Mouse (Mus musculus) hindbrain, embryonic 10.5 days (tissue): ENCODE measurements around the gene Coq10b. TPM values are rescaled to one million over a fixed set of nuclear protein-coding genes. Genes with fewer than 3 reads are reported as not detected.
"Not testable (repeated sequence)": the region's sequence is repeated elsewhere in the genome, so short reads cannot be mapped to it uniquely, and the experiment has no call there.

Experiments used
- DNase-seq: peaks from one replicate; pipeline ENCODE4 v3.0.0-alpha.2; 2017; ENCODE audit warnings: low spot score
- H3K27ac ChIP-seq: fragments of 300-500 bp; sonication (generic); 2 replicates; pipeline ENCODE4 v1.5.1; 2016; ENCODE audit warnings: mild to moderate bottlenecking, moderate library complexity
- H3K27me3 ChIP-seq: fragments of 300-500 bp; sonication (generic); 2 replicates; pipeline ENCODE4 v1.6.1; 2016; ENCODE audit warnings: mild to moderate bottlenecking; ENCODE audit not compliant: poor library complexity, insufficient read depth, severe bottlenecking
- H3K36me3 ChIP-seq: fragments of 300-500 bp; sonication (generic); 2 replicates; pipeline ENCODE4 v1.6.1; 2016; ENCODE audit warnings: mild to moderate bottlenecking, moderate library complexity
- H3K4me1 ChIP-seq: fragments of 300-500 bp; sonication (generic); replicated peaks from 2 replicates; pipeline ENCODE4 v1.6.1; 2016; ENCODE audit warnings: mild to moderate bottlenecking
- H3K4me3 ChIP-seq: fragments of 300-500 bp; sonication (generic); 2 replicates; pipeline ENCODE4 v1.5.1; 2016; ENCODE audit warnings: mild to moderate bottlenecking, moderate library complexity
- H3K9me3 ChIP-seq: fragments of 300-500 bp; sonication (generic); 2 replicates; pipeline ENCODE4 v1.6.1; 2016; ENCODE audit warnings: mild to moderate bottlenecking, moderate library complexity
- WGBS: fragments of 180-500 bp; shearing (Covaris S2); methylation state at CpG from one replicate; pipeline ENCODE4 v1.1.7; 2016; 5-methylcytosine and 5-hydroxymethylcytosine counted together
- polyA plus RNA-seq: library from polyadenylated mRNA; unstranded; fragments of >200 nt; fragmentation: Nextera tagmentation; extraction: Ambion mirVana; gene quantifications from 2 replicates; pipeline ENCODE4 v1.2.1, GENCODE M21; 2016

The Coq10b gene
- polyA plus RNA-seq, 1 experiment from 2014 or later, result 29.3 TPM

DNA sequence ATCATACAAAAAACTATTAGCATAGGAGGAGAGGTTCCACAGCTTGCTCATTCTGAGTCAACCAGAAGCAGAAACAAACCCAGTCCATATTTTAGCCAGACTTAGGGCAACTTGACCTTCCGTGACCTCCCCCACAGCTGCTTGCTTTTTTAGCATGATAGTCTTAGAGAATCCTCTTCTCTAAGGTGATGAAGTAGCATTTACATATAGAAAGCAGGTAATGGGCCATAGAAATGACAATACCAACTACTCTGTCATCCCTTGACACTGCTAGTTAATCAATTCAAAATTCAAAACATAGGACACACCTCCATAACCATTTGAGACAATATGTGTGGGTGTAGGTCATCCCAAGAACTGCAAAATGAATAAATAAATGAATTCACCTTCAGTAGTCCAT is 12.6 kb upstream of the Coq10b start:
- 88% methylated on average over 1 of the region's 1 CpGs for WGBS
- H3K27me3 ChIP-seq, result no peaks in the 10 kb centered on the region
- H3K4me3 ChIP-seq, result no peak overlapping the region
- no peaks in the 10 kb centered on the region for H3K4me1 ChIP-seq
- no peak for DNase-seq
- H3K27ac ChIP-seq, result no peak overlapping the region
- peaks cover 18% of the 10 kb centered on the region; the same call in 1 of the 2 replicates for H3K9me3 ChIP-seq
- H3K36me3 ChIP-seq, result no peaks in the 10 kb centered on the region

DNA sequence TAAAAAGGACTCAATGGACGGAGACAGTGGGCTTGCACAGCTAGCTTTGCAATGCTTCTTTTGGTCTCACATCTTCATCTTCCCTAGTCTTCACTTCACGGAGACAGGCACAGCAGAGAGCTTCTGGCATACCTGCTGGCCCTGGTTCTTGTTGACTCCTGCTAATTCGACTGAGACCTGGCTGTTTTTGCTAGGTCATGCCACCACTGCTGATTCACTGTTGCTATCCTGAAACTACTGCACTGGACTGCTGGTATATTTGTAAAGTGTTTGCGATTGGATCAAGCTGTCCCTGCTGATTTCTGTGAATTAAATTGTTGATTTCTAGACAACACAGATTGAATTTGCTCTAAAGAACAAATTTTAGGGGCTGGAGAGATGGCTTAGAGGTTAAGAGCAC is 10.9 kb upstream of the Coq10b start:
- no peaks in the 10 kb centered on the region for H3K27me3 ChIP-seq
- no peak overlapping the region for H3K27ac ChIP-seq
- H3K4me1 ChIP-seq, result no peaks in the 10 kb centered on the region
- H3K9me3 ChIP-seq, result peaks cover 18% of the 10 kb centered on the region; the same call in 1 of the 2 replicates
- DNase-seq, result no peak
- no peak overlapping the region for H3K4me3 ChIP-seq
- H3K36me3 ChIP-seq, result no peaks in the 10 kb centered on the region
- WGBS, result 89% methylated on average over 4 of the region's 4 CpGs

DNA sequence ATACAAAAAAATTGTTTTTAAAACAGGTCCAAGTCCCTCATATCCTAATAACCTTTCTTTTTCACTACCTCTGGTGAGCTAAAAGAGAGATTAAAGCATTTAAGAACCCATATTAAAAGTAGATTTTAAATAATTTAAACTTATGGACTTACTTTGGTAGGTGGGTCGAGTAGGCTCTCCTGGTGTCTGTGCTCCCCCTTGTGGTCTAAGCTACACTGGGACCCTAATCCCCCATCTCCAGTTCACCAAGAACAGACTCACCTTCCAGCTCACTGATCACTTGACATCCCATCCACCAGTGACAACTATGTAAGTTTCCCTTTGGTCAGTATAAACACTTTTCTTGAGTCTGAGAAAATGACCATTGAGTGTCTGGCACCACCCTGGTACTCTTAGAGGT is 10.3 kb upstream of the Coq10b start:
- 68% methylated on average over 1 of the region's 1 CpGs for WGBS
- H3K4me3 ChIP-seq, result no peak overlapping the region

DNA sequence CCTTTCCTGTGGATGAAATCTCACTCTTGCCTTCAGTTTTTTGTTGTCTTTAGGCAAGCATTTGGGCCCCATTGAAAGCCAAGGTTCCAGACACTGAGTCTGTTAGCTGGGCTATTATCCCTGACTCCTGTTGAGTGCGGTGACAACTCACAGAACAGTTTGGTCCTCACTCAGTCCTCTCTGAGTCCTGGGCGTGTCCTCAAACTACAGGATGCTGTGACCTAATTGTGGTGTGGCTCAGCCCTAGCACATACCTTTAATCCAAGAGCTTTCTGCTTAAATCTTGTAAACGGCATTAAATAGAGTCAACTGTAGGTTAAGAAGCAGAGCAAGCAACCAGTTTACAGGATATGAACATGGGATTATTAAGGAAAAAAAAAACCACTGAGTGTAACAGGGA is 9.4 kb upstream of the Coq10b start:
- WGBS, result 81% methylated on average over 3 of the region's 3 CpGs
- Histone ChIP-seq H3K9me3 (peaks cover 18% of the 10 kb centered on the region; the same call in 1 of the 2 replicates), H3K36me3 (no peaks in the 10 kb centered on the region), H3K4me3 (no peak overlapping the region), H3K27me3 (no peaks in the 10 kb centered on the region), H3K27ac (no peak overlapping the region), H3K4me1 (no peaks in the 10 kb centered on the region)
- DNase-seq, result no peak

More for the DNA sequence above, 10.3 kb upstream of the Coq10b start:
- peaks cover 18% of the 10 kb centered on the region; the same call in 1 of the 2 replicates for H3K9me3 ChIP-seq
- H3K4me1 ChIP-seq, result no peaks in the 10 kb centered on the region
- no peaks in the 10 kb centered on the region for H3K36me3 ChIP-seq
- DNase-seq, result no peak
- no peak overlapping the region for H3K27ac ChIP-seq
- H3K27me3 ChIP-seq, result no peaks in the 10 kb centered on the region

DNA sequence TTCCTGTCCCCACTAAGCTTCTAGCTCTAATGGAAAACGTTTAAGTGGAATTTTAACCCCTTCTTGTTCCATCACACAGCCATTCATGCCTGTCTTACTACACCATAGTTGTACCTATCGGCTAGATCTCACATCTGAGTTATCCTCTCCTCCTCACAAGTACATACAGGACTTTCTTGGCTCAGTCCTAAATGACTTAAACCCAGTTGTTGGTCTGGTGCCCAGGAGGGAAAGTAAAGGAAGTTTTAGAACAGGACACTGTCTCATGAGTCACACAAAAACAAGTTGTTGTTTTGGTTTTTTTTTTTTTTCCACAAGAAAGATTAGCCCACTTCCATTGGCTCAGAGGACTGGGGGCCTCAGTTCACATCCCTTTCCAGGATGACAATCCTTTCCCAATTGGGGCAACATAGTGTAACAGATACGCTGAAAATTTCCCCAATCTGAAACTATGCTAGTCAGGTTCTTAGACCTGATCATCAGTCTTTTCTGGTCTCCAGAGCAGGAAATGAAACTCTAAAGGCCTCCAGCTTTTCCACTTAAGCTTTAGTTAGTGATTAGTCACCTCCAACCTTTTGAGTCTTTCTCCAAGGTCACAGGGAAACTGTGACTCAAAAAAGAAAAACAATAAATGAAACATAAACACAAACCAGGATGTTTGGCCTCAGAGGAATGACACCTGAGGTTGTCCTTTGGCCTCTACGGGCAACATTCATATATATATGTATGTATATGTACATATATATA is 3.6 kb upstream of the Coq10b start:
- Histone ChIP-seq H3K36me3 (no peaks in the 10 kb centered on the region), H3K4me3 (no peak overlapping the region)
- 67% methylated on average over 4 of the region's 4 CpGs for WGBS

DNA sequence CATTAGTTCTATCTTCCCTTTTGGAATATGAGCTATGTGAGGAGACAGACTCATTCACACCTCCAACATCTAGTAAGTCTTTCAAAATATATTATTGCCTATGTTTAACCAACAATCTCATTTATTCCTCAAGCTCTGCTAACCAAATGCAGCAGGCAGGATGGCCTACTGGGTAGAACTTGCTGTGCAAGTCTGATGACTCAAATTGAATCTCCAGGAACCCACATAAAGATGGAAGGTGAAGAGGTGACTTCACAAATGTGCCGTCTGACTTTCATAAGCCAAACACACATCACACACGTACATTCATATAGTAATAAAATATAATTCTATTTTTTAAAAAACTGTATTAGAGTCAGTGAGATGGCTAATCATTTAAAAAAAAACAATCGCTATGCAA is 899 bp upstream of the Coq10b start:
- Histone ChIP-seq H3K36me3 (peaks cover 13% of the 10 kb centered on the region), H3K27me3 (peaks cover 5% of the 10 kb centered on the region; the same call in 1 of the 2 replicates), H3K4me3 (peak overlapping the region; percentile 87), H3K9me3 (no peaks in the 10 kb centered on the region), H3K27ac (no peak overlapping the region), H3K4me1 (peaks cover 19% of the 10 kb centered on the region)
- WGBS, result 78% methylated on average over 3 of the region's 3 CpGs
- DNase-seq, result no peak

More for the DNA sequence above, 3.6 kb upstream of the Coq10b start:
- Histone ChIP-seq H3K4me1 (peaks cover 16% of the 10 kb centered on the region), H3K9me3 (no peaks in the 10 kb centered on the region), H3K27ac (no peak overlapping the region), H3K27me3 (peaks cover 5% of the 10 kb centered on the region; the same call in 1 of the 2 replicates)
- no peak for DNase-seq

DNA sequence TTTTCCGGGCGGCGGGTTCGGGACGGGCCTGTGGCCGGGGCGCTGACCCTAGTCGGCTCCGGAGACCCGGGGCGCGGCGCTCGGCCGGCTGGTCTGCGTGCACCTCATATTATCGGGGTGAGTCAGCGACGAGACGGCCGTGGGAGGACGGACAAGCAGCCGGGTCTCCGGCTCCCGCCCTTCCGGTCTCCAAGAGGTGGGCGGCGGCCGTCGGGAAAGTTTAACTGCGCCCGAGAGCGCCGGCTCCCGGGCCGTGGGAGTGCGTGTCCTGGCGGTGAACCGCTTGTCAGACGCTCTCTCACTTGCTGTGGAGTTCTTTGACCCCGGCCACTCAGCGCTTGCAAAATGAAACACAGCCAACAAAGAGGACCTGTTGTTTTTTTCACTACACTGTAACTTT is 435 bp downstream of the Coq10b start:
- Histone ChIP-seq H3K27me3 (peaks cover 5% of the 10 kb centered on the region; the same call in 1 of the 2 replicates), H3K27ac (peak overlapping the region; percentile 91), H3K36me3 (peaks cover 20% of the 10 kb centered on the region), H3K4me1 (peaks cover 19% of the 10 kb centered on the region), H3K4me3 (peak overlapping the region; percentile 87), H3K9me3 (no peaks in the 10 kb centered on the region)
- under 1% methylated on average over 42 of the region's 42 CpGs for WGBS
- DNase-seq, result no peak

DNA sequence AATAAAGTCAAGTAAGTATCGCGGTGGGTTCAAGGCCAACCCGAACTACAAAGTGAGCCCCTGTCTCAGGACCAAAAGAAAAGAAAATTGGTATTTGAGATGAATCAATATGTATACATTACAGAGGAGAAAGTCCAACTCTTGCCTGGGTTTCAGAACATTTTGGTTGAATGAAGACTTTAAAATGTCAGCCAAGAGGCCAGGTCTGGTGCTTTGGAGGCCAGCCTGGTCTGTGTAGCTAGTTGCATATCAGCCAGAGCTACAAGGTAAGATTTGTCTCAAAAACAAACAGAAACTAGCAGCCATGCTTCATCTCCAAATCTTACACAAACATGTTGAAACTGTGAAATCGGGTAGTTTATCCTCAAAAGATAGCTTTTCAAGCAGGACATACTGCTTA is 1.0 kb downstream of the Coq10b start:
- Histone ChIP-seq H3K9me3 (no peaks in the 10 kb centered on the region), H3K27ac (no peak overlapping the region), H3K27me3 (peaks cover 5% of the 10 kb centered on the region; the same call in 1 of the 2 replicates), H3K4me1 (peaks cover 19% of the 10 kb centered on the region), H3K4me3 (peak overlapping the region; percentile 87), H3K36me3 (peaks cover 20% of the 10 kb centered on the region)
- no peak for DNase-seq
- 81% methylated on average over 4 of the region's 4 CpGs for WGBS

DNA sequence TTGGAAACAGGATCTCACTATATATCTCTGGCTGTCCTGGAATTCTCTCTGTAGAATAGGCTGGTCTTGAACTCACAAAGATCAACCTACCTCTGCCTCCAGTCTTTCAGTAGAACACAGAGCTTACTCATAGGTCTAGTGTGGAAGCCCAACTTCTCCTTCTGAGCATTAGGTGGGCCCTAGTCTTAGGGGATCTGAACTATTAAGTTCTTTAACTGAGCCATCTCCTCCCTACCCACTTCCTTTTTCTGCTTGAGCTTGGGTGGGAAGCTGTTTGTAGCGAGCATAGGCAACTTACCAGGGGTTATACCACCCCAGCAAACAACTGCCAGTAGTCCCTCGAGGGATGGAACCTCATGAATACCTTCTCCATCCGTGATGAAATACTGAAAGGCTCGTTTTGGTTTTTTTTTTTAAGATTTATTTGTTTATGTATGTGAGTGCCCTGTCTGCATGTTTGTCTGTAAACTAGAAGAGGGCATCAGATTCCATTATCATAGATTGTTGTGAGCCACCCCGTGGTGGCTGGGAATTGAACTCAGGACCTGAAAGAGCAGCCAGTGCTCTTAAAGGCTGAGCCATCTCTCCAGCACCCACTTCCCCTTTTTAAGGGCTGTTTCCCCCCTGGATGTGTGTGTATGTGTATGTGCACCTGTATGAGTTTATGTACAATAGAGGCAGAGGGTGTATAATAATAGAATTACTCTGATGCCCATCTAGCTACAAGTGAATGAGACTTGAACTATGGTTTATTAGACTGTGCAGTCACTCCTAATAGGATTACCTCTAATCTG is 2.9 kb downstream of the Coq10b start:
- peaks cover 5% of the 10 kb centered on the region; the same call in 1 of the 2 replicates for H3K27me3 ChIP-seq
- H3K9me3 ChIP-seq, result no peaks in the 10 kb centered on the region
- H3K36me3 ChIP-seq, result peaks cover 21% of the 10 kb centered on the region
- DNase-seq, result no peak
- 82% methylated on average over 5 of the region's 5 CpGs for WGBS
- H3K4me3 ChIP-seq, result no peak overlapping the region
- peaks cover 19% of the 10 kb centered on the region for H3K4me1 ChIP-seq
- no peak overlapping the region for H3K27ac ChIP-seq

DNA sequence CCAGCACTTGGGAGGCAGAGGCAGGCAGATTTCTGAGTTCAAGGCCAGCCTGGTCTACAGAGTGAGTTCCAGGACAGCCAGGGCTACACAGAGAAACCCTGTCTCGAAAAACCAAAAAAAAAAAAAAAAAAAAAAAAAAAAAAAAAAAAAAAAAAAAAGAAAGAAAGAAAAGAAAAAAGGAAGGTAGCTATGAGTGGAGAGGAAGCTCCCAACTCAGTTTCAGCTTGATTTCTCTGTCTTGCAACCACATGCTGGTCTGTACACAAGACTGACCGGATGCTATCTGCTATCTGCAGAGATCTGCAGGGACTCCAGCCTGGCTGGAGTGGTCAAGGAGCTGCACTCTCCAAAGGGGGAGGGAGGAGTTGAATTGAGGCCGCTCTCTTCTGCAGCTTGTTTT is 5.8 kb downstream of the Coq10b start:
- not testable (repeated sequence) for H3K27ac ChIP-seq, H3K27me3 ChIP-seq, H3K9me3 ChIP-seq, DNase-seq, H3K4me3 ChIP-seq, H3K4me1 ChIP-seq
- WGBS, result 81% methylated on average over 2 of the region's 3 CpGs
- H3K36me3 ChIP-seq, result peaks cover 37% of the 10 kb centered on the region

DNA sequence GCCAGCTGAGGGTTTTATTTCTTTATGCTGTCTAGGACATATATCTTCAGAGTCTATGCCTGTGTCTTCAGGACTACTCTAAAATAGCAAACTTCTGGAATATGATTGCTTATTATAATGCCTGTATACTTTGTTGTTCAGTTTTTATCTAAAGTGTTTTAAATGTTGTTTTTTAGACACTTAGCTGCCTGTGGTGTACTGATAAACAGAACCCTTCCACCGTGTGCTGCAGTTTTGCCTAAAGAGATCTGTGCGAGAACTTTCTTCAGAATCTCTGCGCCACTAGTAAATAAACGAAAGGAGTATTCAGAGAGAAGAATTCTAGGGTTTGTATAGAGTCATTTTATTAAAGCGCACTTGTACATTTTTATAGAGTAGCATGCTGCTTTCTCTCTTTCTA is 8.5 kb downstream of the Coq10b start:
- Histone ChIP-seq H3K4me1 (no peaks in the 10 kb centered on the region), H3K27ac (no peak overlapping the region), H3K27me3 (no peaks in the 10 kb centered on the region), H3K36me3 (peaks cover 54% of the 10 kb centered on the region), H3K4me3 (no peak overlapping the region), H3K9me3 (no peaks in the 10 kb centered on the region)
- 94% methylated on average over 5 of the region's 5 CpGs for WGBS
- no peak for DNase-seq

DNA sequence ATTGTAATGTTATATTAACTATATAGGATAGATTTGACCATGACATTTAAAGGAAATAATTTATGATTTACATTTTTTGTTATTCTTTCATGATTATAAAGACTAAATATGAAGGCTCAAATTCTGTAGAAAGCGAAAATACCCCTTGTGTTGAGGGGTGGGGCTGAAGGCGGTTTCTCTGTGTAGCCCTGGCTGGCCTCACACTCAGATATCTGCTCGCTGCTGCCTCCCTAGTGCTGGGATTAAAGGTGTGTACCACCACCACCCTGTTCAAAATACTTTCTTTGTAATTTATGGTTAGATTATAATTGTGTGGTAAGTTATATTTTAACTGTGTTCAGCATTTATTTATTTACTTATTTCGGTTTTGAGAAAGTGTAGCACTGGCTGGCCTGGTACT is 9.2 kb downstream of the Coq10b start:
- Histone ChIP-seq H3K36me3 (peaks cover 54% of the 10 kb centered on the region), H3K4me3 (no peak overlapping the region), H3K4me1 (no peaks in the 10 kb centered on the region), H3K9me3 (no peaks in the 10 kb centered on the region), H3K27ac (no peak overlapping the region), H3K27me3 (no peaks in the 10 kb centered on the region)
- WGBS, result 90% methylated on average over 4 of the region's 4 CpGs
- no peak for DNase-seq

DNA sequence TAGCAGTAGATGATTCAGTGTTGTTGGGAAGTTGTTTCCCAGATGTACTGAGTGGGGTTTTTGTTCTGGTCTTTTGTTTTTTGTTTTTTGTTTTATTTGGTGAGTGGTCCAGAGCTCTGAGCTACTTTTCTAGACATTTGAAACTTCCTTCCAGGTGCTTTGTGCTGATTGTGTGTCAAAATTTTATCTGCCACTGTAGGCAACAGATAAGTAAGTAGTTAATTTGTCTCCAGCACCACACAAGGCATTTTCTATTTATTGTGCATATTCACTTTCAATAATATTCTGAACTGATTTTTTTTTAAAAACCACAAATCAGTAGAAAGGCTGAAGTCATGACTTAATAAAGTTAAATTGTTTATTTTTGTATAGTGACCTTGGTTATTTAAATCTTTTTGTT is 19.8 kb downstream of the Coq10b start:
- H3K27me3 ChIP-seq, H3K4me1 ChIP-seq, DNase-seq, H3K4me3 ChIP-seq, H3K9me3 ChIP-seq, H3K27ac ChIP-seq: not testable (repeated sequence)
- peaks cover 71% of the 10 kb centered on the region for H3K36me3 ChIP-seq
